Mouse (Mus musculus) forebrain, embryonic 14.5 days (tissue): ENCODE measurements at regions not wholly inside any gene's neighbourhood (a gene's known extent, or its start where the extent isn't known, plus 50 kb on each side); places are given as distances from the start of the nearest gene placed in this dataset.

Experiments used
- ATAC-seq: fragments of 200-750 bp; cut with Nextera tagmentation; 2 replicates; pipeline ENCODE4 v1.8.0; 2017; ENCODE audit warnings: mild to moderate bottlenecking, moderate library complexity
- DNase-seq: peaks from one replicate; pipeline ENCODE4 v3.0.0-alpha.2; 2015; ENCODE audit warnings: low spot score
- H3K27ac ChIP-seq: fragments of 300-500 bp; sonication (generic); 2 replicates; pipeline ENCODE4 v1.5.1; 2014; ENCODE audit warnings: low read depth, mild to moderate bottlenecking, control low read depth, low read length, moderate library complexity
- H3K27me3 ChIP-seq: fragments of 300-500 bp; sonication (generic); replicated peaks from 2 replicates; pipeline ENCODE4 v1.6.1; 2014; ENCODE audit warnings: low read length, control low read depth, mixed read lengths; ENCODE audit not compliant: control insufficient read depth, insufficient read depth
- H3K36me3 ChIP-seq: fragments of 300-500 bp; sonication (generic); 2 replicates; pipeline ENCODE4 v1.6.1; 2014; ENCODE audit warnings: low read length, control low read depth; ENCODE audit not compliant: control insufficient read depth, insufficient read depth
- H3K4me1 ChIP-seq: fragments of 300-500 bp; sonication (generic); 2 replicates; pipeline ENCODE4 v1.6.1; 2014; ENCODE audit warnings: antibody characterized with exemption, low read length, control low read depth; ENCODE audit not compliant: control insufficient read depth, insufficient read depth
- H3K4me2 ChIP-seq: fragments of 300-500 bp; sonication (generic); 2 replicates; pipeline ENCODE4 v1.6.1; 2014; ENCODE audit warnings: mild to moderate bottlenecking, control low read depth, low read length
- H3K4me3 ChIP-seq: fragments of 300-500 bp; sonication (generic); 2 replicates; pipeline ENCODE4 v1.5.1; 2014; ENCODE audit warnings: low read depth, low read length, control low read depth
- H3K9ac ChIP-seq: fragments of 300-500 bp; sonication (generic); 2 replicates; pipeline ENCODE4 v1.6.1; 2014; ENCODE audit warnings: mild to moderate bottlenecking, low read length, control low read depth, moderate library complexity
- H3K9me3 ChIP-seq: fragments of 300-500 bp; sonication (generic); replicated peaks from 2 replicates; pipeline ENCODE4 v1.6.1; 2016; ENCODE audit warnings: low read length, control low read depth, mixed read lengths; ENCODE audit not compliant: control insufficient read depth
- WGBS: fragments of 180-500 bp; shearing (Covaris S2); extraction: QIAGEN DNeasy Blood & Tissue Kit; methylation state at CpG from one replicate; pipeline ENCODE4 v1.1.7; 2014; 5-methylcytosine and 5-hydroxymethylcytosine counted together

DNA sequence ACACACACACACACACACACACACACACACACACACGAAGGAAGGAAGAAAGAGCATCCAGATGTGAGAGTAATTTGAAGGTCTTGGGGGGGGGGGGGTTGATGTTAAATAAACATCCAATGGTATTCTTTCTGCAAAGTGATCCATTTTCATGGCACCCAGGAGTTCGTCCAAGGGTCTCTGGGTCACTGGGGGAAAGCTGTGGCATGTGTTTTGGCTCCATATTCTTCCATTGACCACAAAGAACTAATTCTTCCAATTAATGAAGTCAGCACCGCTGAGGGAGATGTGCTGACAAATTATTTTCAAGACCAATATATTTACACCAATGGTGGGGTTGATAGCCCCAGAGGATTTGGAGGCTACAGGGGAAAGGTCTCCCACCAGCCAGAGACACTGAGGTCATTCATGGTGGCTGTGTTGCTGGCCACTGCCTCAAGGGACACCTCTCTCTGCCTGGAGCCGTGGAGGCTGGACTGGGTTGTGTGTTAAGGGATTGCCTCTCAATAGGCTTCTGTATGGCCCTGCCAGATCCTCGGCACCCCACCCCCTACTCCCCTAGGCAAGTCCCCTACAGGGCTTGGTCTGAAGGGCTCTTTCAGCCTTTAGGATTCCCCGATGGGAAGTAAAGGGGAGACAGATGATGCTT is 99.1 kb upstream of the Pkdcc start:
- no peaks in the 10 kb centered on the region for H3K36me3 ChIP-seq
- no peak overlapping the region for H3K4me2 ChIP-seq
- WGBS = 36% methylated on average over 6 of the region's 6 CpGs
- DNase-seq (no peak), ATAC-seq (no peak)
- H3K4me3 ChIP-seq = no peak overlapping the region
- H3K4me1 ChIP-seq = peaks cover 5% of the 10 kb centered on the region
- no peaks in the 10 kb centered on the region for H3K9me3 ChIP-seq
- no peak overlapping the region for H3K9ac ChIP-seq
- H3K27me3 ChIP-seq = no peaks in the 10 kb centered on the region
- H3K27ac ChIP-seq = no peak overlapping the region

DNA sequence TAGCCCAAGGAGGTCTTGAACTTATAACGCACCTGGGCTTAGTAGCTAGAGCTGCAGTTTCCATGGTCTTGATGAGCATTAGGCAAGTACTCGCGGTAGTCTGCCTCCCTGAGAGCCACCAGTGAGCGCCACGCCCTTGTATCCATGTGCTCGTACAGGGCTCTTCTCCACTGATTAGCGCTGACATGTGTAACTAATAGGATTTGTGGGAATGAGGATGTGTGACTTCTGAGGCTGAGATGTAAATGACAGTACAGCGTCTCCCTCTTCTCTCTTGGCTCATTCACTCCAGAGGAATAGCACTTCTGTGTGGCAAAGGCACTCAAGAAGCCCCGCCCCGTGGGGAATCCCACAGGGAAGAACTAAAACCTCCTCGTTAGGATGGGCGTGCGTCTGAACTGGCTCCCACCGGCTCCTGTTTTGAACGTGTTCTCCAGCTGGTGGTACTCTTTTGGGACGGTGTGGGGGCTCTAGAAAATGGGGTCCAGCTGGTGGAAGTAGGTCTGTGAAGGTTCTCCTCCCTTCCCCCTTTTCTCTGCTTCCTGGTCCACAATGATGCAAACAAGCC is 94.3 kb upstream of the Pkdcc start:
- DNase-seq = no peak
- ATAC-seq = no peak
- WGBS = 58% methylated on average over 16 of the region's 16 CpGs

DNA sequence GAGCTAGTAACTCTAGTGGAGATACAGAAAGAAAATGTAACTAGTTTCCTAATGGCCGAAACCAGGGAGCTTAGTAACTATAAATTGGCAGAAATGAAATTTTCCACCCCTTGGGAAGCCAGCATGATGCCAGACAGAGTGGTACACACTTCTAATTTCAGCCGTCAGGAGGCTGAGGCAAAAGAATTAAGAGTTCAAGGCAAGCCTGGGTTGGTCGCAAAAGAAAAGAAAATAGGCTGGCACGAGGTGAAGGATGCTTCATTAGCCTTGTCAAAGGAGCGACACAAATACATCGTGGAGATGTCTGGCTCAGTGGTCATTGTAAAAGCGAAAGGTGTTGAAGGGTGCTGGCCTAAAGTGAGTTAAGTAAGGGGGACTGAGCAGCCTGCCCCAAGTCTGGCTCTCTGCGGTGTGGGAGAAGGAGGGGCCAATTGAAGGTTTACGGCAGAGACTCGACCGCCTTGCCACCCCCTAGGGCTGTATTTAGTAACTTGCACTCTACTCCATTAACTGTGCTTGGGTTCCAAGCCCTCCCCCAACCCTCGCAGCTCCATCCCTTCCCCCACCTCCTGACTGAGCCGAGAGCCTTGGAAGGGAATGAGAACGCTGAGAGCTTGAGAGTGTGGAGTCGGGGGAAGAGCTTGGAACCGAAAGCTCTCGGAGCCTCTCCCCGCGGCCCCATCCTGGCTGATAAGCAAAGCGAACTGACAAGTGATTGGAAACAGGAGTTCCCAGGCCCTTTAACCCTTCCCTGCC is 92.4 kb upstream of the Pkdcc start:
- 4% methylated on average over 20 of the region's 20 CpGs for WGBS
- Histone ChIP-seq H3K4me1 (peaks cover 14% of the 10 kb centered on the region), H3K27ac (no peak overlapping the region), H3K4me3 (no peak overlapping the region), H3K9ac (no peak overlapping the region), H3K36me3 (no peaks in the 10 kb centered on the region), H3K9me3 (no peaks in the 10 kb centered on the region), H3K27me3 (no peaks in the 10 kb centered on the region), H3K4me2 (peak overlapping the region; percentile 35)
- ATAC-seq (peak; percentile 85), DNase-seq (peak; percentile 77)

More for the DNA sequence above, 94.3 kb upstream of the Pkdcc start:
- no peaks in the 10 kb centered on the region for H3K9me3 ChIP-seq
- H3K4me2 ChIP-seq = no peak overlapping the region
- no peak overlapping the region for H3K4me3 ChIP-seq
- H3K27ac ChIP-seq = no peak overlapping the region
- H3K27me3 ChIP-seq = no peaks in the 10 kb centered on the region
- no peaks in the 10 kb centered on the region for H3K36me3 ChIP-seq
- no peak overlapping the region for H3K9ac ChIP-seq
- H3K4me1 ChIP-seq = peaks cover 14% of the 10 kb centered on the region

DNA sequence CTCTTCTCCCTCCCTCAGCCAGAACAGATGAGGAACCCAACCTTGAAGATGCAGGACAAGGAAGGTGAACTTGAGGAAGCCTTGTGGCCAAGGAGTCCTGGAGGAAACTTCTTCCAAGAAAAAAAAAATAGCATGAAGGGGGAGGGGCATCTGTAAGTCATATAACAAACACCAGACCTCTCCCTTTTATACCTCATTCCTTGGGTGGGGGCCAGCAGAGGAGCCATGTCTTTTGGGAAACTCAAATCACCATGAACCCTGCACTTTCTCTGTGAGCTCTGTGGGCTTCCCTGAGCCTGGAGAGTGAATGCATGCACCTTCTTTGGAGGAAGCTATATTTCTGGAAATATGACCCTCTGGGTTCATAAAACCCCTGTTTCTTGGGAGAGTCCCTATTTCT is 90.0 kb upstream of the Pkdcc start:
- no peaks in the 10 kb centered on the region for H3K27me3 ChIP-seq
- H3K27ac ChIP-seq = no peak overlapping the region
- H3K36me3 ChIP-seq = no peaks in the 10 kb centered on the region
- H3K9ac ChIP-seq = no peak overlapping the region
- no peak overlapping the region for H3K4me2 ChIP-seq
- DNase-seq (no peak), ATAC-seq (no peak)
- peaks cover 25% of the 10 kb centered on the region for H3K4me1 ChIP-seq
- H3K4me3 ChIP-seq = no peak overlapping the region
- H3K9me3 ChIP-seq = no peaks in the 10 kb centered on the region

DNA sequence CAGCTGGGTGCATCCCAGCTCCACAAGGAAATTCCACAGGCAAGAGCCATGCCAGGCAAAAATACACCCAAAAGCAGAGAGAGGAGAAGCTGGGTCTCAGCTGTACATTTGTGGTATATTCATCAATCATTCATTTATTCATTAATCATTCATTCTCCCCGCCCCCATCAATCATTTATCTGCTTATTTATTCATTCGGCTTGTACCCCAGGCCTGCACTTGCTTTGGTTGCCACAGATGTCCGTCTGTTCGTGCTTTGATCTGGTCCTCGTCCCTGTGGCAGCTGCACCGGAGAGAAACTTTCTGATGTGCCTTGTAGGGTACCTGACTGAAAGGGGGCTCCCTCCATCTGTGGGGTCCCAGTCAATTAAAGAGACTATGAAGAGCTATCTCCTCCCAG is 87.2 kb upstream of the Pkdcc start:
- Histone ChIP-seq H3K36me3 (no peaks in the 10 kb centered on the region), H3K9me3 (no peaks in the 10 kb centered on the region), H3K27ac (no peak overlapping the region), H3K4me1 (peaks cover 17% of the 10 kb centered on the region), H3K27me3 (no peaks in the 10 kb centered on the region), H3K4me3 (no peak overlapping the region), H3K9ac (no peak overlapping the region), H3K4me2 (no peak overlapping the region)
- WGBS = 53% methylated on average over 6 of the region's 6 CpGs
- ATAC-seq (no peak), DNase-seq (peak; percentile 18)

DNA sequence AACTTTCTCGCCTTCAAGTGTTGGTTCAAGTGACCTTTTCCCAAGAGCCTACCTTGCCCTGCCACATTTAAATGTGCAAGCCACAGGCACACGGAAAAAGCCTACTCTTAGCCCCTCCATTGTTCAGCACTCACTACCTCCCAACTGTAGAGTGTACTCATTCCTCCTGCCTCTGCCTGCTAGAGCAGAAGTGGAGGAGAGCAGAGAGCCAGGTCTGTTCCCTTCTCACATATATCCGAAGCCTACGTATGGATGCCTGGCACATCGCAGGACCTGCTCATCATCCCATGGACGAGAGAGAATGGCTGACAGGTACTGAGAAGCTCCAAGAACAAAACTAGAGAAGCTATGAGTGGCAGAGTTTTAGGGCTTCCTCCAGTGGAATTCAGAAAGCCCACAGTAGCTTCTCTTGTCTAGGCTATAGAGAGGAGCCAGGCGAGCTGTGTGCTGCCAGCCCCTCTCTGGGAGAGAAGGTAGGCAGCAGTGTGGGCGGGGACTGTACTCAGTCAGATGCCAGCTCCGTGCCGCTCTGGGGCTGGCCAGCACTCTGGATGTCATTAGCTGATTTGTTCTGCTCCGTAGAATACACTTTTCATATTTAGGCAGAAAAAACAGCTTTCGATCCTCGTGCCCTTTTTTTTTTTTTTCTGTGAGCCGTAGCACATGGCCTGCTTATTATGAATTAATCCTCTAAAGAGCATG is 86.1 kb upstream of the Pkdcc start:
- H3K9me3 ChIP-seq = no peaks in the 10 kb centered on the region
- H3K27me3 ChIP-seq = no peaks in the 10 kb centered on the region
- H3K4me2 ChIP-seq = peak overlapping the region; percentile 33
- peak; percentile 89 for DNase-seq
- H3K27ac ChIP-seq = peak overlapping the region; percentile 39
- WGBS = 30% methylated on average over 14 of the region's 14 CpGs
- peaks cover 12% of the 10 kb centered on the region for H3K4me1 ChIP-seq
- peak; percentile 96 for ATAC-seq
- H3K9ac ChIP-seq = peak overlapping the region; percentile 4; the same call in 1 of the 2 replicates
- H3K36me3 ChIP-seq = no peaks in the 10 kb centered on the region
- no peak overlapping the region for H3K4me3 ChIP-seq

DNA sequence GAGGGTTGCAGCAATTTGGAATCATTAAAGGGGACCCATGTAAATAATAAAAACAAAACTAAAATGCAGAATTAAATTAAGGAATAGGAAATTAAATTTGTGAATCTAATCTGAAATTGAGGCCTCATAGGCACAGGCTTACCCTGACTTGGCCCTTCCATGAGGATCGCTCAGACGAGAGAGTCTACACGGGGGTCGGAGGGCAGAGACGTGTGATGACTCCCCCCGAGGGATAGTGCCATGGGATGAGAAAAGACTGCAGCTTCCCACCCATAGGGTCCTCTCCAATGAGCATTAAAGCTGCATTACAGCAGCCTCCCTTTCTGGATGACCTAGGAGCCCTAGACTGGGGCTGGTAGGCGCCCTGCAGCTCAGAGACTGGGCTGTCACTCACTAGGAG is 85.4 kb upstream of the Pkdcc start:
- WGBS = 65% methylated on average over 7 of the region's 7 CpGs
- H3K4me3 ChIP-seq = no peak overlapping the region
- no peaks in the 10 kb centered on the region for H3K36me3 ChIP-seq
- H3K9ac ChIP-seq = no peak overlapping the region
- H3K9me3 ChIP-seq = no peaks in the 10 kb centered on the region
- H3K4me2 ChIP-seq = peak overlapping the region; percentile 33
- H3K27ac ChIP-seq = no peak overlapping the region
- ATAC-seq (peak; percentile 8; the same call in 1 of the 2 replicates), DNase-seq (no peak)
- H3K27me3 ChIP-seq = no peaks in the 10 kb centered on the region
- peaks cover 12% of the 10 kb centered on the region for H3K4me1 ChIP-seq

DNA sequence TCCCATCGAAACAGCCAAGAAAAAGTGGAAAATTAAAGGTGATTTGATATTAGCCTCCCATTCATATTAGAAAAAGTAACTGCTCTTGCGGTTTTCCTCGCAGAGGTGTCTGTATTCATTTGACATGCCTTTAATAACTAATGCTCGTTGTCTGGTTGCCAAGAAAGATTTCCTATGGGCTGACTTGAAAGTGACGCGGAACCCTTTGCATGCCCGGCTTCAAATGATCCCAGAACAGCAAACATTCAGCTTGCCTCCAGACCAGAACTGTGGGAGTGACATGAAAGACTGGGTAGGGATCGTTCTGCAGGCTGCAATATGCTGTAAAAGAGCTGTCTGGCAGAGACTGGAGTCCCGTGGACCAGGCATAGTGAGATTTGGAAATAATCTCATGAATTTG is 81.9 kb upstream of the Pkdcc start:
- 75% methylated on average over 9 of the region's 9 CpGs for WGBS
- DNase-seq (peak; percentile 25), ATAC-seq (no peak)
- Histone ChIP-seq H3K27me3 (no peaks in the 10 kb centered on the region), H3K9ac (no peak overlapping the region), H3K27ac (no peak overlapping the region), H3K4me2 (no peak overlapping the region), H3K4me3 (no peak overlapping the region), H3K9me3 (no peaks in the 10 kb centered on the region), H3K36me3 (no peaks in the 10 kb centered on the region), H3K4me1 (peaks cover 11% of the 10 kb centered on the region)
